Comparison of ENCODE assay signal across 8 mouse cellular contexts in genomic region chr4:123053179-123053578, GRCm38 (mm10). TPM values are rescaled to one million over a fixed set of nuclear protein-coding genes. Genes with fewer than 3 reads are reported as not detected.
DNase-seq lines count a peak whose midpoint lies in the region; ATAC-seq lines count a peak whose summit lies in the region.
"Had no signal": no experiment of that assay in that cellular context is flagged by ENCODE, and none has a peak within 500 bp of the region (broad histone marks: within the 10 kb centered on the region; RNA-seq: fewer than 3 reads in every experiment).

No protein-coding gene starts in this region.

- peaks cover 4% of the 10 kb centered on the region; the same call in 1 of the 2 replicates for H3K4me1 ChIP-seq in forebrain, embryonic 10.5 days
- H3K4me1 ChIP-seq in hindbrain, embryonic 15.5 days (replicated peaks) = peaks cover 28% of the 10 kb centered on the region
- H3K4me1 ChIP-seq in intestine, embryonic 15.5 days (replicated peaks) = peaks cover 17% of the 10 kb centered on the region

- WGBS in forebrain, embryonic 10.5 days = 76% methylated on average over 11 of the region's 11 CpGs
- 21% methylated on average over 11 of the region's 11 CpGs for WGBS in hindbrain, embryonic 15.5 days
- WGBS in intestine, embryonic 15.5 days = 86% methylated on average over 11 of the region's 11 CpGs

- no peaks in the 10 kb centered on the region for H3K27me3 ChIP-seq in forebrain, embryonic 10.5 days (ENCODE audit: poor library complexity, severe bottlenecking)
- no peaks in the 10 kb centered on the region for H3K27me3 ChIP-seq in hindbrain, embryonic 15.5 days
- H3K27me3 ChIP-seq in intestine, embryonic 15.5 days (replicated peaks) = no peaks in the 10 kb centered on the region
- H3K27me3 ChIP-seq: embryonic facial prominence, embryonic 13.5 days had no signal

- H3K27ac ChIP-seq in forebrain, embryonic 10.5 days = peak overlapping the region; percentile 59; the same call in 1 of the 2 replicates
- H3K27ac ChIP-seq in hindbrain, embryonic 15.5 days (replicated peaks) = peak overlapping the region; percentile 56
- H3K27ac ChIP-seq in intestine, embryonic 15.5 days = no peak overlapping the region
- H3K27ac ChIP-seq: embryonic facial prominence, embryonic 13.5 days had no signal

- no peak overlapping the region for H3K4me3 ChIP-seq in forebrain, embryonic 10.5 days
- no peak overlapping the region for H3K4me3 ChIP-seq in hindbrain, embryonic 15.5 days
- no peak overlapping the region for H3K4me3 ChIP-seq in intestine, embryonic 15.5 days (replicated peaks)
- H3K4me3 ChIP-seq: embryonic facial prominence, embryonic 13.5 days had no signal

- no peak for ATAC-seq in hindbrain, embryonic 15.5 days (ENCODE audit: low FRiP score, low read depth)
- ATAC-seq in intestine, embryonic 15.5 days = no peak

- peaks cover 96% of the 10 kb centered on the region for H3K36me3 ChIP-seq in forebrain, embryonic 10.5 days (replicated peaks)
- H3K36me3 ChIP-seq in hindbrain, embryonic 15.5 days = peaks cover 56% of the 10 kb centered on the region
- peaks cover 18% of the 10 kb centered on the region for H3K36me3 ChIP-seq in intestine, embryonic 15.5 days

- H3K4me2 ChIP-seq in hindbrain, embryonic 15.5 days = no peak overlapping the region
- no peak overlapping the region for H3K4me2 ChIP-seq in intestine, embryonic 15.5 days (replicated peaks)
- H3K4me2 ChIP-seq: embryonic facial prominence, embryonic 13.5 days had no signal

- H3K9me3 ChIP-seq in forebrain, embryonic 10.5 days = no peaks in the 10 kb centered on the region
- no peaks in the 10 kb centered on the region for H3K9me3 ChIP-seq in hindbrain, embryonic 15.5 days
- no peaks in the 10 kb centered on the region for H3K9me3 ChIP-seq in intestine, embryonic 15.5 days
- H3K9me3 ChIP-seq: embryonic facial prominence, embryonic 13.5 days had no signal

- H3K9ac ChIP-seq in hindbrain, embryonic 15.5 days = no peak overlapping the region
- H3K9ac ChIP-seq in intestine, embryonic 15.5 days = no peak overlapping the region
- H3K9ac ChIP-seq: embryonic facial prominence, embryonic 13.5 days had no signal

- no peak for DNase-seq in forebrain, embryonic 10.5 days (ENCODE audit: extremely low spot score, low spot score)
- peak; percentile 25 for DNase-seq in mesoderm, embryonic 11.5 days (ENCODE audit: low read depth, low spot score)
- peak; percentile 41 for DNase-seq in right cerebral cortex, postnatal 4 days
- no peak for DNase-seq in spleen, postnatal 10 days (ENCODE audit: low spot score in 2 of 2)
- DNase-seq in yolk sac, embryonic 10.5 days (ENCODE audit: low spot score) = no peak

RNA-seq across cellular contexts. Expression of gene Trit1, which starts 36.8 kb away (rescaled TPM):
- 23.8 and 25.9 TPM in 2 replicates for polyA plus RNA-seq in forebrain, embryonic 10.5 days (2016; fragmentation: Nextera tagmentation; extraction: Ambion mirVana)
- polyA plus RNA-seq in hindbrain, embryonic 15.5 days (2015; fragmentation: Nextera tagmentation; extraction: Ambion mirVana) = 21.6 and 21.7 TPM in 2 replicates
- polyA plus RNA-seq in intestine, embryonic 15.5 days (2015; fragmentation: Nextera tagmentation; extraction: Ambion mirVana) = 15.6 and 16.7 TPM in 2 replicates

RNA-seq across cellular contexts. Expression of gene Bmp8b, which starts 51.8 kb away (rescaled TPM):
- 0.12 and 0.15 TPM in 2 replicates for polyA plus RNA-seq in forebrain, embryonic 10.5 days (2016; fragmentation: Nextera tagmentation; extraction: Ambion mirVana)
- polyA plus RNA-seq in hindbrain, embryonic 15.5 days (2015; fragmentation: Nextera tagmentation; extraction: Ambion mirVana) = 0.34 and 0.71 TPM in 2 replicates
- polyA plus RNA-seq in intestine, embryonic 15.5 days (2015; fragmentation: Nextera tagmentation; extraction: Ambion mirVana) = 0.27 and 0.44 TPM in 2 replicates

RNA-seq across cellular contexts. Expression of gene Mycl, which starts 57.7 kb away (rescaled TPM):
- 39.7 and 42.7 TPM in 2 replicates for polyA plus RNA-seq in forebrain, embryonic 10.5 days (2016; fragmentation: Nextera tagmentation; extraction: Ambion mirVana)
- polyA plus RNA-seq in hindbrain, embryonic 15.5 days (2015; fragmentation: Nextera tagmentation; extraction: Ambion mirVana) = 63.0 and 66.3 TPM in 2 replicates
- polyA plus RNA-seq in intestine, embryonic 15.5 days (2015; fragmentation: Nextera tagmentation; extraction: Ambion mirVana) = 8.4 and 9.2 TPM in 2 replicates

Comparison
In these comparisons a context has a peak if more than half of its experiments do, and no peak if none do; other contexts are left out.
1. DNase-seq: peak in mesoderm, embryonic 11.5 days (single experiment) and right cerebral cortex, postnatal 4 days (single experiment); none in forebrain, embryonic 10.5 days (single experiment), spleen, postnatal 10 days (0 of 2) and yolk sac, embryonic 10.5 days (single experiment).